Mouse (Mus musculus) embryo, embryonic 11.5 days (tissue): ENCODE data around the gene Ttc24.

ENCODE experiments used
- DNase-seq: peaks from one replicate; pipeline ENCODE4 v3.0.0-alpha.2; 2012; ENCODE audit warnings: low read depth, low spot score

The Ttc24 gene

DNA sequence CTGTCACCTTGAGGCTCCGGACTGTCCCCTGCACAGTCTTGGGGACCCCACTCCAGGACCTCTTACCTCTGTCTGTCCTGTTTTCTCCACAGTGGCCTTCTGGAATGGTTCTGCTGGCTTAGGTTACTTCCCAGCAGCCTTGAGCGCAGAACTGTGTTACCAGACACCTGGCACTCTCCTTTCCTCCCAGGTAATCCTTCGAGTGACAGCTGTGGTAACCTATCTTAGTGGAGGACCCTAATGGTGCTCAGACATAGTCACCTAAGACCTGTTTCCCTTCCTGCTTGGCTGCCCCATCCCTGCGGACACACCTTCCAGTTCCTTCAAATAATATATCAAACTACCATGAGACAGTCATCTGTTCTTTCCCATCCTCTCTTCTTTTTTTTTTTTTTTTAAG, at the start of gene Ttc24:
Gene Ttc24 (minus strand): TSS at position 101 of the 400 bp plus-strand sequence.
- DNase-seq = no peak

DNA sequence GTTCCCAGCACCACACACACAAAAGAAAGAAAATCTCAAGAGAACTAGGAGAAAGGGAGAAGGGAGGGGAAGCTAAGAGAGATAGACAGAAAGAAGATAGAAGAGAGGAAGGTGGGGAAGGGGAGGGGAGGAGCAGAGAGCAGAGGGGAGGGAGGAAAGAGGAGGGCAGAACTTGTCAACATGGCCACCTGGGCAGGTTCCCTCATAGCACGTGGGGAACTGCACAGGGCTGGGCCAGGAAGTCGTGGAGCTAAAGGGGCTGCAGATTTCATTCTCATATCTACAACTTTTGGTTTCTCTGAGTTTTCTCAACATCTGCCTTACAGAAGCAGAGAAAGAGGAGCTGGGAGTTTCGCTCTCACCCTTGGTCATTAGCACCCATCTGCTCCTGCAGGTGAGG, 49.5 kb upstream of the Ttc24 start:
- DNase-seq = no peak

DNA sequence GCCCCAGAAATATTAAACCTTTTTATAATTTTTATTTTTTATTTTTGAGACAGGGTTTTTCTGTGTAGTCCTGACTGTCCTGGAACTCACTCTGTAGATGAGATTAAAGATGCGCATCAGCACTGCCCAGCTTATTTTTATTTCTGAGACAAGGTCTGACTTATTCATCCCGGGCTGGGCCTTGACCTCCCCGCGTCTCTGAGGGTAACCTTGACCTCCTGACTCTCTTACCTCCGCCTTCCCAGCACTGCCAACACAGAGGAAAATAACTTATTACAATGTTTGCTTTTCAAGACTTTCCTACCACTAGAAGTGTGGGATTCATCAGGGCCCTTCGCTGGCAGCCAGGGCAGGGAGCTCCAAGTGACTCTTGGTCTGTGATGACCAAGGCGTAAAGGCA, 48.1 kb upstream of the Ttc24 start:
- no peak for DNase-seq

DNA sequence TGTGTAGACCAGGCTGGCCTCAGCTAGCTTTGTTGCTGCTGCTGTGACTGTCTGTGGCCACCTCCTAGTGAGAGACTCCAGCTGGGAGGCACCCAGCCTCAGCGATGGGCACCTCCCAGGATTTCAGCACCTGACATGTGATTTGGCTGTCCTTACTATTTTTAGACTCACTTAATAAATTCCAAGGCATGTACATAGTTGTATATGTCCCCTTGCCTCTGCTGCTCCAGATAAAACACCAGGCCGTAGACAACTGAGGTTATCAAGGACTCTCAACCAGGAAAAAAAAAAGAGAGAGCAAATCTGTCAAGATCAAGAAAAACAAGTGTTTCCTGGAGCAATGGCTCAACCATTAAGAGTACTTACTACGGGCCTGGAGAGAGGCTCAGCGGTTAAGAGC, 47.1 kb upstream of the Ttc24 start:
- DNase-seq = no peak

DNA sequence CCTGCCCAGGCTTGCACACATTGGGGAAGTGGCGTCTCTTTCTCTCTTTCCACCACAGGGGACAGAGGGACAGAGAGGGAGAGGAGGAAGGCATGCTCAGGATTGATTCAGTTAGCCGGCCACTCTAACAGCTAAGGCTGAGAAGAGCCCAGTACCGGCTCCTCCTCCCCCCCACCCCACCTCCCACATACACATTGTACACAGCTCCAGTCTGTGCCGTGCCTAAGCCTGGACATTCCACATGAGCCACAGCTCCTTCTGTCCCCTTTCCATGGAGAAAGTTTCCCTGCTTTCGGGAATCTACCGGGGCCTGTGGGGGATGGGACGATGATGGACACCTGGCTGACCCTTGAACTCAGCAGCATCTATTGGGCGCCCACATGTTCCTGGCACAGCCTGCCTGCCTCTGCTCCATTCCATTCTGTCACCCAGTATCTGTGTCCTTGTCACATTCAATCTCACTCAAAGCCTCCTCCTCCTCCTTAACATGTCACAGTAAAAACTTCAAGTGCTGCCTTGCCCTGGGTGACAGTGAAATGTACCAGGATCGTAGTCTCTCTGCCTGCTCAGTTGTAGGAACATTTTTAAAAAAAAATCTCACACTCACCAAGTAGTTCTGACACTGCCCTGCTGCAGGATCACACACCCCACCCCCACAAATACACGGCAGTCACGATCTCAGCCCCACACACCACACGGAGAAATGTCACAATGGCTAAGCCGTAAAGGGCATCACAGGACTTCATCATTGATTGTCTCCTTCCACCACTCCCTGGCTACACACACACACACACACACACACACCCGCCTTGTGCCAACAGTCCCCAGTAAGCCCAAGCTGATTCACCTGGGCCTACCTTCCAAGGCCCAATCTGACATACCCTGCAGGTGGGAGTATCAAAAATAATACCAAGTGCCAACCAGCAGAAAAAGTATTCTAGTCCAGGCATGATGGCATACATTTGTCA, 43.3 kb upstream of the Ttc24 start:
- DNase-seq = no peak

DNA sequence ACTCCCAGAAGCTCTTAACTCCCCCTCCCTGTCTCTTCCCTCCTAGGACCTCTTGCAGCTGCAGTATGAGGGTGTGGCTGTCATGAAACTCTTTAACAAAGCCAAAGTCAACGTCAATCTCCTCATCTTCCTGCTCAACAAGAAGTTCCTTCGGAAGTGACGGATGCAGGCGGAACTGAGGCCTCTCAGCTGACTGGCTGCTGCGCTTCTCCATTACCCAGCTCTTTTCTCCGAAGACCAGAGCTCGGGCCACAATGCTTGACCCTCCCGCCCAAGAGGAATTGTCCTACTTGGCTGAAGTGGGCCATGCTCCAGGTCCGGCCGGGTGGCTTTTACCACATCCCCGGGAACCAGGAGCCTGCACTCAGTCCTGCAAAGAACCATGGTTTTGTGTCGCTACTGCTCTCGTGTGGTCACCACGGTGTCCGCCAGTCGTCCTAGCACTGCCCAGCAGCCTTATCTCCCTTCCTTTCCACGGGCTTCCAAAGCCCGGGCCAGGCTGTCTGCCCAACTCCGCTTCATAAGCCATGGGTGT, 42.1 kb upstream of the Ttc24 start:
- DNase-seq = no peak

DNA sequence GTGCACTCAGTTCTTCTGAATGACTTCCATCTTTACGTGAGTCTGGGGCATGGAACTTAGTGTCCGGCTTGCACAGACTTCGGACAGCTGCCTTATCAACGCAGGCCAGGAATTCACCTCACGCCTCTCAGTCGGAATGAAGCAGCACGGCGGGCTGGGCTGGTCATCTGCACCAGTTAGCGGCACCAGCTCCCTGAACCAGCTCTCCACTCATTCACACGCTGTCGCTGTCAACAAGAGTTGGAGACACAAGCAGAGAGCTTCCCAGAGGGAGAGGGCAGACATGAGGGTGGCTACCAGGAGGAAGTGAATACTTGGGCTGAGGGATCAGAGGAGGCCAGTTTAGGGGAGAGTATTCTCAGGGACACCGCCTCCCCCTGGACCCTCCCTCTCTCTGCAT, 36.3 kb upstream of the Ttc24 start:
- DNase-seq = no peak

DNA sequence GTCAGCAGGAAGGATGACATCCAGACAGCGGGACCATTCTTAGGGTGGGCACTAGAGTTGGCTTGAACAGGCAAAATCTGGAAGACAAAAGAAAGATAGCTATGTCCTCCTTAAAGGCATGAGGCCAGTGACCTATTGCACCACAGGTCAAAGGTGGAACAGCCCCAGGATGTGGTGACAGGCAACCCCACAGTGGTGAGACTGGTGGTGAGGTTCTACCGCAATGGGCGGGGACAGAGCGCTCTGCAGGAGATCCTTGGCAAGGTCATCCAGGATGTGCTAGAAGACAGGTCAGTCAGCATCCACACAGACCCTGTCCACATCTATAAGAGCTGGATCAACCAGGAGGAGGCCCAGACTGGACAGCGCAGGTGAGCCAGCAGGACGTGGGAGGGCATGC, 31.0 kb upstream of the Ttc24 start:
- no peak for DNase-seq

DNA sequence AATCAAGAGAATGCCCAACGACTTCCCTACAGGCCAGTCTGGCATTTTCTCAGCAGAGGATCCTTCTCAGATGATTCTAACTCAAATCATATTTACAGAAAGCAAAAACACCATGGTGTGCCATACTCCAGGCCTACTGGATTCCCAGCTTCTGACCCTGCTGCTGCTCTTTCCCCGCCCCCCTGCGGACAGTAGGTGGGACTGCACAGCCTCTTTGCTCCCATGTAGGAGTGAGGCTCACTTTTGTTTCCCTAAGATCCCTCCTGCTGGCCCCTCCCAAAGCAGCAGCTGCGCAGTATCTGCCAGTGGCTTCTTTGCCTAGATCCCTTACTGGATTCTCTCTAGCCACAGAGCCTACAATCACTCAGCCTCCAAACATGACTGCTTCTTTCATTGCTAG, 28.0 kb upstream of the Ttc24 start:
- DNase-seq = no peak

DNA sequence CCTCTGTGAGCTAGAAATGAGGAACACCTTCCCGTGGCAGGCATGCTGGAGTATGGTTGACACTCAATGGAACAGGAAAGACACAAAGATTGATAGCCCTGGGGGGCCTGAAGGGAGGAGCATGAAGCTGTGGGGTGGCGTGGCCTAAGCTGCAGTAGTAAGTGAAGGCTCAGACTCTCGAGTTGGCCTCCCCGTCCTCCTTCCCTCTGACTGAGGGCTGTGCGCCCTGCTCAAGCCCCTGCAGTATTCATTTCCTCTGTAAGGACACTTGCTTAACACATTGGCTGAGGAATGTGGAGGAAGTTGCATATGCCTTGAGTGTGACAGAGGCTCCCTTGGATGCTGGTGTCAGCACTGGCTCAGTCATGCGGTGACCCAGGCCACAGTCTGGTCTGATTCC, 24.5 kb upstream of the Ttc24 start:
- no peak for DNase-seq

DNA sequence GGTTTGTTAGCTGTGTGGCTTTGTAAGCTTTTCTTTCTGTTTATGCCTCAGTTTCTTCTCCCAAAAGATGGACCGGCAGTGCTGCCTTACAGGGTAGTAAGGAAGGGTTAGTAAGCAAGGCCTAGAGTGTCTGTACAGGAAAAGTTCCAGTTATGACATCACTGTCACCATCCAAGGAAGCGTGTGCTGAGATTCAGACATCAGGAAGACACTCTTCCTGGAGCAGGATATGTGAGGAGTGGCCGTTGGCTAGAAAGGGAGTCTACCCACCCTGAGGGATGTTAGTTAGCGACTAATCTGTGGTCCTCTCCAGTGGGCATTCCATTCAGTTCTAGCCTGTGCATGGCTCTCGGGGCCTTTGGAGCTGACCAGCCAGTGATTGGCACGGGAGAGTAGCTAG, 24.1 kb upstream of the Ttc24 start:
- no peak for DNase-seq

DNA sequence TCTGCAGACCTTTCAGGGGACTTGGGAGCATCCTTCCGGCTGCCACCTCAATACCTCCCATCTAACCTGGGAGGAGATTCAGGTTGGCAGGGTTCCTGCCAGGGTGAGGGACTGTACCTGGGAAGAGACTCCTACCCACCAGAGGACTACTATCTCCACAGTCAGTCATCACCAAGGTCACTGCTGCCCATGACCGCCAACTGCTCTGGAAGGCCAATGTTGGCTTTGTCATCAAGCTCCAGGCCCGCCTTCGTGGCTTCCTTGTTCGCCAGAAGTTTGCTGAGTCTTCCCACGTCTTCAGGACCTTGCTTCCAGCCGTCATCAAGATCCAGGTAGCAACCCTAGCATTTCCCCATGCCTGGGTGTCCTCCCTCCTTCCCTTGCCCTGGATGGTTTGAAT, 23.6 kb upstream of the Ttc24 start:
- no peak for DNase-seq

DNA sequence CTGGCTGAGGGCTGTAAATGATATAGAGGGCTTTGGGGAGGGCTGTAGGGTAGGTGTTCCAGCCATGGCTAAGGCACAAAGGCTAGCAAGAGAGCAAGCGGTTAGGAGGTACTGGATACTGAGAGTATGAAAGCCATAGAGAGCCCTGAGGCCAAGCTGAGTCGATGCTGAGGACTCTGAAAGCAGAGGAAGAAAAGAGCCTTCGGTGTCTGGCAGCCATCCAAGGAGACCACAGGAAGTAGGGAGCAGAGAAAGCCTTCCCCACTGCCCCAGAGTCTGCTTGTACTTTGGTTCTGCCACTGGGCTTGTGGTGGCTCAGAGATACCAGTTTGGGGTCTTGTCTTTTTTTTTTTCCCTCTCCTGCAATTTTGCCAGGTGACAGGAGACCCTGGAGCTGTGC, 22.1 kb upstream of the Ttc24 start:
- DNase-seq = no peak

DNA sequence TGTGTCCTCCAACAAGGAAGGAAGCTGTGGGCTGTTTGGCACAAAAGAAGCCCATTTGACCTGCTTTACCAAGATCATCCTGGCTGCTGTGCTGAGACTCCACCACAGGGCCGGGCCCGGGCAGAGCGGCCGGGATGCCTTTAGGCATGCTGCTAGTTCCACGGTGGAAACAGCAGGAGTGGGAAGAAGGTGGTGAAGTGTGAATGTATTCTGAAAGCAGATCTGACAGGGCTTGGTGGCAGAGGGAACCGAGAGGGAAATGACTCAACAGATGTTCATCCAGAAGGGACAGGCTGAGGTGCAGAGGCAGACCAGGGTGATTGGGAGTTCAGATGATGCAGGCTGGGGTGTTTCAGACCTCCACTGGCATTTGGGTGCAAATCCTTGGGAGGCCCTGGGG, 19.6 kb upstream of the Ttc24 start:
- no peak for DNase-seq

DNA sequence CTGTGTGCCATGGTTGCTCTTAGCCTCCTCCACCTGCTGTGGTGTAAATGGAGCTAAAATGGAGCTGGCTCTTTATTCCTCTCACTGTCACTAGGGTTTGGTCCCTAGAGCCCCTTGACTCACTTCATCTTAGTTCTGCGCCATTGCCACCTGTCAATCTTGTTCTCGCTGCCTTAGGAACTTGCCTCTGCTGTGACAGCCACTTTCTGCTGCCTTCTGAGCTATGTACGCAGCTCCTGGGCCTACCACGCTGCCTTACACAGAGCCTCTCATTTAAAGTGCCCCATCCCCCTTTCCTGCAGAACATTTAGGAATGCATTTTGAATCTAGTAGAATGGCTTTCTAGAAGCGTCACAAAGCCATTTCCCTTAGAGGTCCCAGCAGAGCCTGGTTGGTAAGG, 16.0 kb upstream of the Ttc24 start:
- no peak for DNase-seq

DNA sequence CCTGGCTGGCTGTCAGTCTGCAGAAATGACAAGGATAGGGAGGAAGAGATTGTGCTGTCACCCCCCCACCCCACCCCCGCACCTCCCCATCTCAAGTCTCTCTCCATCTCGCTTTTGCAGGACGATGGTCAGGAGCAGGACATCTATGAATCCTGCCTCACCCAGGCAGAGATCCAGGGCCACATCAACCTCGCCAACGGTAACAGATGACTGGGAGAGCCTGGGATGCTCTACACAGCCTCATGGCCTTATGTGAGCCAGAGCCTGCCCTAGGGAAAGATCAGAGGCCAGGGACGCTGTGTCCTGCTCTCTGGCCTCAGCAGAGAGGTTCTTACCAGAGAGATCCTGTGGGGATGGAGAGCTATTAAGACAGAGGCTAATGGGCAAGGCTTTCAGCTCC, 12.5 kb upstream of the Ttc24 start:
- DNase-seq = no peak

DNA sequence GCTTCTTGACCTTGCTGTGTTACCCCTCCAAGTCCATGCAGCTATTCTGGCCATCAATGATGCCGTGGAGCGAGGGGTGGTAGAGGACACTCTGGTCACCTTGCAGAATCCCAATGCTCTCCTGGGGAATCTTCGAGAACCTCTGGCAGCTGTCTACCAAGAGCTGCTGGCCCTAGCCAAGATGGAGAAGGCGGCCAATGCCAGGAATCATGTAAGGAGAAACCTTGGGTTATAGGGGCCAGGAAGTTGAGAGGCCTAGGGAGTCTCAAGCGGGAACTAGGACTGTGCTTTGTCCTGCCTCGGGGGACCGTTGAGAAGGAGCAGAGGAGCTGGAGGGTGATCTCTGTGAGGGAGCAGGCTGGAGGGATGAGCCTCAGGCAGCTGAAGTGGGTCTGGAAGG, 12.0 kb upstream of the Ttc24 start:
- no peak for DNase-seq

DNA sequence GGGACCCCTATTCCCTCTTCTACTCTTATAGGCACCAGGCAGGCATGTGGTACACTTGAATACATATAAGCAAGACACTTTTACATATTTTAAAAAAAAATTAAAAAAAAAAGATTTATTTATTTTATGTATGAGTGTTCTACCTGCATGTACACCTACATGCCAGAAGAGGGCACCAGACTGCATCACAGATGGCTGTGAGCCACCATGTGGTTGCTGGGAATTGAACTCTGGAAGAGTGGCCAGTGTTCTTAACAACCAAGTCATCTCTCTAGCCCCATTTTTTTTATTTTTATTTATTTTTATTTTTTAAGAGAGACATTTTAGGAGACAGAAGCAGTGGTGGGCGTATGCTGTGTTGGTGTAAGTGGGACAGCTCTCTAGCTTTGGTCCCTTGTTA, 9.6 kb upstream of the Ttc24 start:
- DNase-seq = no peak

DNA sequence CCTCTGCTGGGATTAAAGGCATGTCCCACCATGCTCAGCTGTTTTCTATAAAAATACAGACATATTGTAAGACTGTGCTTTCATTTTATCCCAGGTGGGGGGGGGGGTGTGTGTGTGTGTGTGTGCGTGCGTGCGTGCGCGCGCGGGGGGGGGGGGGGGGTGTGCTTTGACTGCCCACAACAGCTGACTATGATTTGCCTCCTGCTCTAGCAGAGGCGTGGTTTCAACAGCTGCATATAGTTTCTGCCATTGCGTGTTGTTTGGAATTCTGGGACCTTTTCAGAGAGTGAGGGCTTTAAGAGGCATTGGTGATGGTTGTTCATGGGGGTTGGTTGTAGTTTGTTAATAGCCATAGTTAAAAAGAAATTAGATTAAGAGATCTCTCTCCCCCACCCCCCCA, 7.4 kb upstream of the Ttc24 start:
- no peak for DNase-seq

DNA sequence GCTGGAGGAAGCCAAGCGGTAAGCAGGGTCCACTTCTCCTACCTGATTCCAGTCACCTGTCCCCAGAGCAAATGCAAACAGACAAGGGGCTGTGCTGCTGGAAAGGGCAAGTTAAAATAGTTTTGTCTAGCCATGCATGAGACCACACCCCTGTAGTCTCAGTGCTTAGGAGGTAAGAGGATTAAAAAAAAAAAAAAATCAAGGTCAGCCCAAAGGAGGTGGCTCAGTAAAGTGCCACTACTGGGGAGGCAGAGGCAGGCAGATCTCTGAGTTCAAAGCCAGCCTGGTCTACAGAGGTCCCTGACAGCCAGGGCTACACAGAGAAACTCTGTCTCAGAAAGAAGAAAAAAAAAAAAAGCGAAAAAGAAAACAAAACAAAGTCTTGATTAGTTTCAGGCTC, 5.9 kb upstream of the Ttc24 start:
- no peak for DNase-seq

DNA sequence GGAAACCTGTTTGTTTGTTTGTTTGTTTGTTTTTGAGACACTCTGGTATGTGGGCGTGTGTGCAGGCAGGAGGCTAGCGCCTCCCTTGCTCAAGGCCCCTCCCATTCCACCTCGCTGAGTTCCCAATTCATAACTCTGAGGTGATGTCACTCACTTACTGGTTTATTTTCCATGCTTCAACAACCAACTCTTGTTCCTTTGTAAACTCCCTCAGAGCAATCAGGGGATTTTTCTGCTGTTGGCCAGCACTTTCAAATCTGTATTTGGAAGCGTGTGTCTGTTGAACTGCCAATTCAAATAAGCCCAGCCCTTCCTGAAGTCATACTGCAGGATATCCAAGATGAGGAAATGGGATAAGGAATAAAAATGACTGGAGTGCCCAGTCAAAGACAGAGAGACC, 4.6 kb upstream of the Ttc24 start:
- DNase-seq = no peak

DNA sequence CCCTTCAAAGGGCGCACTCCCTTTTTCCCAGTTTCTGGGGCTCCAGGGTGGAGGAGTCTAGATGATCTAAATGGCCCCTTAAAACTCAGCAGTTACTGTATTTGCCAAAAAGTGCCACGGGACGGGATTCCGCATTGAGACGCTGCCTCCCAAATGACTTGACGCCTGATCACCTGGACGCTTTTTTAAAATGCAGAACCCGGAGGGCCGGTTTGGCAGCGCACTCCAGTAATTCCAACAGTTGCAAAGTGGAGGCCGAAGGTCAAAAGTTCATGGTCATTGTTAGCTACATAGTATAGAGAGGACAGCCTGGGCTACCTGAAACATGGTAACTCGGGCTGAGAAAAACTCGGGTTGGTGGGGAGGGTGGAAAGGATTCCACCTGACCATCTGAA, 4.1 kb upstream of the Ttc24 start:
- DNase-seq = no peak
